Mouse (Mus musculus): Measurements from ENCODE around the gene Pik3r3. TPM values are rescaled to one million over a fixed set of nuclear protein-coding genes. Genes with fewer than 3 reads are reported as not detected.

The Pik3r3 gene
- total and polyA plus RNA-seq, 3 experiments, result 8.7 to 25.4 (median 21.1) TPM

DNA sequence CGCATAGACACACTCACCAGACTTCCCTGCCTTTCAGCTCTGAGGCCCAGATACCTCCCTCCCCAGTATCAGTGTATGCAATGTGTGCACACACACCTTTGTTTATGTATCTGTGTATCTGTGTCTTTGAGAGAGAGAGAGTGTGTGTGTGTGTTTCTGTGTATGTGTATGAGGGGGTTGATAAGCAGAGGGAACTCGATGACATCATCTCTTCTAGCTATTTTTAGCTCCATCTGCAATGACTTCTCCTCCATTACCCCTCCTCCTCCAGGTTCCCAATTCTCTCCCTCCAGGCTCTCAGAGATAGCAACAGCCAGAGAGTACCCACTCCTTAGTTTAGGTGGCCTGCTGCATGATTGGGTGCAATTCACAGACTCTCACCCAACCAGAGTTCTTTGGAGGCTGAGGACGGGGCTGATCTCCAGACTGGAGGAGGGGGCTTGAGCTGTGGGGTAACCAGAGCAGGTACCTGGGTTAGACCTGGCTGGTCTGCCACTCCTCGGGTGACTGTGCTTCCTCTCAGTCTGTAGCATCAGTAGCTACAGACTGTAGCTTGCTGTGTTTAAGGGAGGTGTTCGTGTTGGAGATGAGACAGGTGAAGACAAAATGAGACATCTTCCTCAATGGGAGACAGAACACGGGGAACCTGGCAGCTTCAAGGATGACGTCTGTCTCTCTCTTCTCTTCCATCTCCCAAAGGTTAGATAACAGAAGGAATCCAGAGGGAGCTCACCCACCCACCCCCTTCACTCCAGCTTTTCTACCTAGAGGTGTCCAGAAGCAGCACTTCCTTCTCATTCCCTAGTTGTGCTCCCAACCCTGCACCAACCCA is 45.5 kb upstream of the Pik3r3 start:
- TF ChIP-seq GATA1 (IDR thresholded peaks at IDR 0.05; ENCODE audit: borderline replicate concordance, low read length) (no peak), TAL1 (conservative IDR thresholded peaks at IDR 0.05; ENCODE audit: low read depth, low read length) (0 out of 2 replicates have a peak, but pooled peaks have one; percentile 8)
- Histone ChIP-seq H3K9me3 (replicated peaks) (no peaks in the 10 kb centered on the region), H3K36me3 (replicated peaks) (no peaks in the 10 kb centered on the region), H3K27me3 (ENCODE audit: insufficient read depth, low read length) (peaks cover 21% of the 10 kb centered on the region), H3K4me1 (ENCODE audit: insufficient read depth, low read depth, low read length) (peaks cover 47% of the 10 kb centered on the region), H3K4me3 (ENCODE audit: low read depth, low read length) (no peak overlapping the region)
- DNase-seq (ENCODE audit: low spot score), result peak; percentile 50
- ATAC-seq (ENCODE audit: extremely low read depth, insufficient number of reproducible peaks, low FRiP score, poor library complexity, severe bottlenecking), result peak; percentile 85

DNA sequence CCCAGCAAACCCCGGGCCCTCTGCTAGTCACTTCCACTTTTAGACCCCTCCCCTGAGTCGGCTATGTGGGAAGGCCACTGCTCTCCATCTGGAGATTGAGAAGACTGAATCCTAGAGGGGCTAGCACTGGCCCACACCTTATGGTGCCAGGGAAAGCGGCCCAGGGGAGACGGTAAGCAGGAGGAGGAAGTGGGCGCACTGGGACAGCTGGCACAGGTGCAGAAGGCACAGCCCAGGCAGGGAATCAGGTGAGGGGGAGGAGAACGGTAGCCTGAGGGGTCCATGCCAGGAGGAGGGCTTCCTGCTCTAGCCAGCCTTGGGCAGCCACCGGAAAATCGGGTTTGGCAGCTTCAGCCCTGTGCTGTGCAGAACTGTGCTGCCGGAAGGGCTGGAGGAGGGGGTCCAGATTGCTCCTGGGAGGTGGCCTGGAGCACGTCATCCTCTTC is 44.9 kb upstream of the Pik3r3 start:
- ATAC-seq (ENCODE audit: extremely low read depth, insufficient number of reproducible peaks, low FRiP score, poor library complexity, severe bottlenecking), result no peak
- H3K27me3 ChIP-seq (ENCODE audit: insufficient read depth, low read length), result peaks cover 26% of the 10 kb centered on the region

DNA sequence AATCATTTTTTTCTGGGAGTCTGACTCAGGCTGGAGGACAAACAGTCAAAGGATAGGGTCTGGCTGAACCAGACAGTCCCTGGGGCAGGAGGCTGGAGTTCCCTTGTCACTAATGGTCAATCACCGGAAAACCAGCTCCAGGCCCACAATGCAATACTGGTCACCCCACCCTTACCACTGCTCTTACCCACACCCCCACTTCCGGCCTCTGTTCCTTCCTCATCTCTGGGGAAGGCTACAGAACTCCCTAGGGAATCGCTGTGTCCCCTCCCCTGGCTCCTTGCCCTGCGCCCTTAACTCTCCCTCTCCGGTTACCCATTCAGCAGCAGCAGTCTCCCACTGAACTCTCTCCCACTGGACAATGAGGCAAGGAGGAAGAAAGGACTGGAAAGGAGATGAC is 44.3 kb upstream of the Pik3r3 start:
- no peak for DNase-seq (ENCODE audit: low spot score)
- TF ChIP-seq POLR2AphosphoS5 (IDR thresholded peaks at IDR 0.05; ENCODE audit: insufficient replicate concordance, low read depth, low read length), result no peak
- no peak for TF ChIP-seq GATA1 (IDR thresholded peaks at IDR 0.05; ENCODE audit: borderline replicate concordance, low read length)
- H3K9me3 ChIP-seq (replicated peaks), result no peaks in the 10 kb centered on the region
- H3K36me3 ChIP-seq (replicated peaks), result no peaks in the 10 kb centered on the region
- ATAC-seq (ENCODE audit: extremely low read depth, insufficient number of reproducible peaks, low FRiP score, poor library complexity, severe bottlenecking), result no peak
- H3K27me3 ChIP-seq (ENCODE audit: insufficient read depth, low read length), result peaks cover 31% of the 10 kb centered on the region
- peaks cover 49% of the 10 kb centered on the region for H3K4me1 ChIP-seq (ENCODE audit: insufficient read depth, low read depth, low read length)
- H3K4me3 ChIP-seq (ENCODE audit: low read depth, low read length), result no peak overlapping the region

More for the DNA sequence above, 44.9 kb upstream of the Pik3r3 start:
- Histone ChIP-seq H3K9me3 (replicated peaks) (no peaks in the 10 kb centered on the region), H3K36me3 (replicated peaks) (no peaks in the 10 kb centered on the region), H3K4me1 (ENCODE audit: insufficient read depth, low read depth, low read length) (peaks cover 46% of the 10 kb centered on the region), H3K4me3 (ENCODE audit: low read depth, low read length) (no peak overlapping the region)
- no peak for TF ChIP-seq POLR2AphosphoS5 (IDR thresholded peaks at IDR 0.05; ENCODE audit: insufficient replicate concordance, low read depth, low read length)
- TF ChIP-seq GATA2 (IDR thresholded peaks at IDR 0.05; ENCODE audit: borderline replicate concordance, low read depth, low read length), result no peak
- TF ChIP-seq TAL1 (conservative IDR thresholded peaks at IDR 0.05; ENCODE audit: low read depth, low read length), result no peak
- no peak for TF ChIP-seq GATA1 (IDR thresholded peaks at IDR 0.05; ENCODE audit: borderline replicate concordance, low read length)
- TF ChIP-seq CTCF (IDR thresholded peaks at IDR 0.05; ENCODE audit: low read depth, low read length), result no peak
- DNase-seq (ENCODE audit: low spot score), result no peak

DNA sequence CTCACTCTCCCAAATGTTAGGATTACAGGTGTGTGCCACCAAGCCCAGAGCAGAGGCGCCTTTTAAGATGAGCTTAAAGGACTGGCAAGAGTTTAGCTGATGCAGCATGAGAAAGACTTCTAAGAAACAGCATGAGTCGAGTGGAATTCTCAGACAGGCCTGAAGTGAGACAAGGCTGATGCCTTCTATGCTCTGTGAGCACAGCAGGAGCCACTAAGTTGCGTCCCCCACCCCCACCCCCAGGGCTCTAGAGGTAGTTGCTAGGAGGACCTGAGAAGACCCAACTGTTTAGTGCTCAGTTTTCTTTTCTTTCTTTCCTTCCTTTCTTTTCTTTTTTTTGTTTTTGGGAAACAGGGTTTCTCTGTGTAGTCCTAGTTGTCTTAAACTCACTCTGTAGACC is 39.3 kb upstream of the Pik3r3 start:
- Histone ChIP-seq H3K4me3 (ENCODE audit: low read depth, low read length) (no peak overlapping the region), H3K9me3 (replicated peaks) (no peaks in the 10 kb centered on the region), H3K27me3 (ENCODE audit: insufficient read depth, low read length) (peaks cover 48% of the 10 kb centered on the region), H3K4me1 (ENCODE audit: insufficient read depth, low read depth, low read length) (peaks cover 34% of the 10 kb centered on the region), H3K36me3 (replicated peaks) (no peaks in the 10 kb centered on the region)
- DNase-seq (ENCODE audit: low spot score) (no peak), ATAC-seq (ENCODE audit: extremely low read depth, insufficient number of reproducible peaks, low FRiP score, poor library complexity, severe bottlenecking) (no peak)
- TF ChIP-seq GATA1 (IDR thresholded peaks at IDR 0.05; ENCODE audit: borderline replicate concordance, low read length), result no peak
- no peak for TF ChIP-seq GATA2 (IDR thresholded peaks at IDR 0.05; ENCODE audit: borderline replicate concordance, low read depth, low read length)
- no peak for TF ChIP-seq TAL1 (conservative IDR thresholded peaks at IDR 0.05; ENCODE audit: low read depth, low read length)
- TF ChIP-seq POLR2AphosphoS5 (IDR thresholded peaks at IDR 0.05; ENCODE audit: insufficient replicate concordance, low read depth, low read length), result no peak
- TF ChIP-seq CTCF (IDR thresholded peaks at IDR 0.05; ENCODE audit: low read depth, low read length), result no peak

DNA sequence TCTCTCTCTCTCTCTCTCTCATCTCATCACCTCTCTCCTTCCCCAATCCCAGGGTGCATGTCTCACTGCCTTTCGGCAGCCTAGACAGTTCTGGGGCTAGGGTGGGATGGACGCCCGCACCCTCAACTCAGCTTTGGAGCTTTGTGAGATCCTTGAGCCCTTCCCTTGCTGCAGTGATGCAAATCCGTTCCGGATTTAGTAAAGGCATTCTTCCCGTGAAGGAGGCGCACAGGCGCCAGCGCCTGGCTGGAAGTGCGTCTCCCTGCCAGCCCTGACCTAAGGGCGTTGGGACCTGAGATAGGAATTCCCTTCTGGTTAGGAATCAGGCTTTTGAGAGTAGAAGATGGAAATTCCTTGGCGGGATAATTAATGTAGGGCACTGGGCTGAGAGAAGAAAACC is 38.7 kb upstream of the Pik3r3 start:
- ATAC-seq (ENCODE audit: extremely low read depth, insufficient number of reproducible peaks, low FRiP score, poor library complexity, severe bottlenecking) (no peak), DNase-seq (ENCODE audit: low spot score) (no peak)

DNA sequence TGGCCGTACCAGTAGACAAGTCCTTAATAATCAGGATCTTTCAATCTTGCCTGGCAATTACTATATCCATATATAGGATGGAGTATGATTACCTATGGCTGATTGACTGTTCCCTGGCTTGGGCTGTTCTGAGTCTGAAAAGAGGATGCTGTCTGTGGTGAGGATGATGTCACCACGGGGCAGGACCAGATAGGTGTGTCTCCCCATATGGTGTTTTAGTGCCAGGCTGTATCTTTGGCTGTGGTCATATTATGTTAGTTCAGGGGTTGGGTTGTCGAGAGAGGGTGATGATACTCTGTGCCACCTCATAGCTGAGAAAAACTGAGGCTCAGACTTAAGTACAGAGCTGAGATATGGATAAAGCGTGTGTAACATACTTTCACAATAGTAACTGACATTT is 36.3 kb upstream of the Pik3r3 start:
- Histone ChIP-seq H3K4me1 (ENCODE audit: insufficient read depth, low read depth, low read length) (peaks cover 26% of the 10 kb centered on the region), H3K27me3 (ENCODE audit: insufficient read depth, low read length) (peaks cover 36% of the 10 kb centered on the region), H3K4me3 (ENCODE audit: low read depth, low read length) (no peak overlapping the region), H3K9me3 (replicated peaks) (no peaks in the 10 kb centered on the region; the same call in 1 of the 2 replicates), H3K36me3 (replicated peaks) (no peaks in the 10 kb centered on the region)
- no peak for DNase-seq (ENCODE audit: low spot score)
- TF ChIP-seq CTCF (IDR thresholded peaks at IDR 0.05; ENCODE audit: low read depth, low read length) (no peak), GATA2 (IDR thresholded peaks at IDR 0.05; ENCODE audit: borderline replicate concordance, low read depth, low read length) (no peak), POLR2AphosphoS5 (IDR thresholded peaks at IDR 0.05; ENCODE audit: insufficient replicate concordance, low read depth, low read length) (no peak), TAL1 (conservative IDR thresholded peaks at IDR 0.05; ENCODE audit: low read depth, low read length) (no peak), GATA1 (IDR thresholded peaks at IDR 0.05; ENCODE audit: borderline replicate concordance, low read length) (no peak)
- no peak for ATAC-seq (ENCODE audit: extremely low read depth, insufficient number of reproducible peaks, low FRiP score, poor library complexity, severe bottlenecking)

More for the DNA sequence above, 38.7 kb upstream of the Pik3r3 start:
- peaks cover 32% of the 10 kb centered on the region for H3K4me1 ChIP-seq (ENCODE audit: insufficient read depth, low read depth, low read length)
- H3K9me3 ChIP-seq (replicated peaks), result no peaks in the 10 kb centered on the region
- no peak for TF ChIP-seq POLR2AphosphoS5 (IDR thresholded peaks at IDR 0.05; ENCODE audit: insufficient replicate concordance, low read depth, low read length)
- no peak for TF ChIP-seq TAL1 (conservative IDR thresholded peaks at IDR 0.05; ENCODE audit: low read depth, low read length)
- no peak for TF ChIP-seq GATA2 (IDR thresholded peaks at IDR 0.05; ENCODE audit: borderline replicate concordance, low read depth, low read length)
- no peak for TF ChIP-seq CTCF (IDR thresholded peaks at IDR 0.05; ENCODE audit: low read depth, low read length)
- no peak overlapping the region for H3K4me3 ChIP-seq (ENCODE audit: low read depth, low read length)
- H3K36me3 ChIP-seq (replicated peaks), result no peaks in the 10 kb centered on the region
- peaks cover 44% of the 10 kb centered on the region for H3K27me3 ChIP-seq (ENCODE audit: insufficient read depth, low read length)
